Mouse (Mus musculus) heart, embryonic 15.5 days (tissue): ENCODE results near the gene Csrnp1. TPM values are rescaled to one million over a fixed set of nuclear protein-coding genes. Genes with fewer than 3 reads are reported as not detected.
"Not testable (repeated sequence)": the region's sequence is repeated elsewhere in the genome, so short reads cannot be mapped to it uniquely, and the experiment has no call there.

Experiments used
- ATAC-seq: fragments of 200-750 bp; cut with Nextera tagmentation; replicated peaks from 2 replicates; pipeline ENCODE4 v1.8.0; 2017; ENCODE audit warnings: low read depth, moderate TSS enrichment; ENCODE audit not compliant: insufficient number of reproducible peaks, insufficient read depth, low FRiP score
- H3K27ac ChIP-seq: fragments of 300-500 bp; sonication (generic); 2 replicates; pipeline ENCODE4 v1.5.1; 2015; ENCODE audit warnings: mild to moderate bottlenecking, inconsistent platforms
- H3K27me3 ChIP-seq: fragments of 300-500 bp; sonication (generic); 2 replicates; pipeline ENCODE4 v1.6.1; 2015; ENCODE audit warnings: inconsistent platforms
- H3K36me3 ChIP-seq: fragments of 300-500 bp; sonication (generic); 2 replicates; pipeline ENCODE4 v1.6.1; 2015; ENCODE audit warnings: mild to moderate bottlenecking, inconsistent platforms
- H3K4me1 ChIP-seq: fragments of 300-500 bp; sonication (generic); replicated peaks from 2 replicates; pipeline ENCODE4 v1.6.1; 2015; ENCODE audit warnings: inconsistent platforms
- H3K4me2 ChIP-seq: fragments of 300-500 bp; sonication (generic); 2 replicates; pipeline ENCODE4 v1.6.1; 2015; ENCODE audit warnings: inconsistent platforms, mild to moderate bottlenecking, moderate library complexity
- H3K4me3 ChIP-seq: fragments of 300-500 bp; sonication (generic); 2 replicates; pipeline ENCODE4 v1.5.1; 2015; ENCODE audit warnings: mild to moderate bottlenecking, inconsistent platforms
- H3K9ac ChIP-seq: fragments of 300-500 bp; sonication (generic); 2 replicates; pipeline ENCODE4 v1.6.1; 2015; ENCODE audit warnings: mild to moderate bottlenecking, inconsistent platforms
- H3K9me3 ChIP-seq: fragments of 300-500 bp; sonication (generic); replicated peaks from 2 replicates; pipeline ENCODE4 v1.6.1; 2016; ENCODE audit warnings: inconsistent platforms
- WGBS: fragments of 180-500 bp; shearing (Covaris S2); methylation state at CpG from one replicate; pipeline ENCODE4 v1.1.7; 2015; ENCODE audit warnings: mixed read lengths; 5-methylcytosine and 5-hydroxymethylcytosine counted together
- polyA plus RNA-seq: library from polyadenylated mRNA; unstranded; fragments of >200 nt; fragmentation: Nextera tagmentation; extraction: Ambion mirVana; gene quantifications from 2 replicates; pipeline ENCODE4 v1.2.1, GENCODE M21; 2015

Csrnp1 gene
- polyA plus RNA-seq, 1 experiment from 2014 or later: 6.9 TPM

DNA sequence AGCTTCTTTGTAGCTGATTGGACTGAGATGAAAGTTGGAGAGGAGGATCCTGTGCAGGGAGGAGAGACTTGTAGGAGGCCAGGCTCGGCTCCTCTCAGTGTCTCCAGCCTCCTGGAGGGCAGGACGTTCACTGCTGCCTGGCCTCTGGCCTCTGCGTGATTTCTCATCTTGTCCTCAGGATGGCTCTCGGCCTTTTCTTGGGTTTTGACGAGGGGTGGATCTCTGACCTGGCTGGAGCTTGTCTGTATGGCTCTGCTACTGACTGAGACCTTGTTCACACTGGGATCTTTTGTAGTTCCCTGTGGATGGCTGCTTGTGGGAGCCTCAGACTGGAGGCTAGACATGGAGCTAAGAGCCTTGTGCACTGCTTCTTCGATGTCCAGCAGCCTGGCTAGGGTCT is 30.4 kb upstream of the Csrnp1 start:
- Histone ChIP-seq H3K9me3 (no peaks in the 10 kb centered on the region), H3K4me1 (peaks cover 87% of the 10 kb centered on the region), H3K9ac (0 out of 2 replicates have a peak overlapping the region, but pooled peaks have one; percentile 13), H3K4me2 (no peak overlapping the region), H3K27me3 (no peaks in the 10 kb centered on the region), H3K36me3 (peaks cover 65% of the 10 kb centered on the region), H3K27ac (0 out of 2 replicates have a peak overlapping the region, but pooled peaks have one; percentile 5), H3K4me3 (no peak overlapping the region)
- ATAC-seq: no peak
- WGBS: 58% methylated on average over 6 of the region's 6 CpGs

- H3K9me3 ChIP-seq: no peaks in the 10 kb centered on the region
- H3K4me2 ChIP-seq: no peak overlapping the region
- no peak overlapping the region for H3K9ac ChIP-seq
- H3K4me3 ChIP-seq: no peak overlapping the region
- ATAC-seq: no peak
- peak overlapping the region; percentile 97 for H3K27ac ChIP-seq
- 57% methylated on average over 11 of the region's 11 CpGs for WGBS
- peaks cover 55% of the 10 kb centered on the region for H3K36me3 ChIP-seq
- peaks cover 74% of the 10 kb centered on the region for H3K4me1 ChIP-seq
- H3K27me3 ChIP-seq: no peaks in the 10 kb centered on the region
Observed at GRCm38 (mm10) chr9:120013251-120013820, 28.9 kb upstream of the Csrnp1 start.

GRCm38 (mm10) chr9:120012781-120013180 is 28.3 kb upstream of the Csrnp1 start:
- WGBS: 73% methylated on average over 5 of the region's 5 CpGs
- H3K27me3 ChIP-seq: no peaks in the 10 kb centered on the region

DNA sequence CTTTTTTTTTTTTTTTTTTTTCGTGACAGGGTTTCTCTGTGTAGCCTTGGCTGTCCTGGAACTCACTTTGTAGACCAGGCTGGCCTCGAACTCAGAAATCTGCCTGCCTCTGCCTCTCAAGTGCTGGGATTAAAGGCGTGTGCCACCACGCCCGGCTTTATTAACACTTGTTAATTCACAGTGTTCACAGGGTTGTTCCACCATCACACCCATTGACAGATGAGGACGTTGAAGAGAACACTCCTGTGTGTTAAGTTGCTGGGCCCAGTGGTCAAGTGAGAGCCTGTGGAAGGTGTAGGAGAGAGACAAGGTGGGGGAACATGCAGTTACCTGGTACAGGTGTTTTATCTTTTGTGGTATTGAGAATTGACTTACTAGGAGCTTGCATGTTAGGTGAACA is 27.7 kb upstream of the Csrnp1 start:
- Histone ChIP-seq H3K27ac (peak overlapping the region; percentile 97), H3K4me1 (peaks cover 62% of the 10 kb centered on the region), H3K36me3 (peaks cover 44% of the 10 kb centered on the region)

More at GRCm38 (mm10) chr9:120012781-120013180, 28.3 kb upstream of the Csrnp1 start:
- H3K4me3 ChIP-seq: no peak overlapping the region
- peak overlapping the region; percentile 97 for H3K27ac ChIP-seq
- H3K4me2 ChIP-seq: no peak overlapping the region
- H3K9me3 ChIP-seq: no peaks in the 10 kb centered on the region
- H3K9ac ChIP-seq: no peak overlapping the region
- H3K4me1 ChIP-seq: peaks cover 68% of the 10 kb centered on the region
- ATAC-seq: no peak
- H3K36me3 ChIP-seq: peaks cover 50% of the 10 kb centered on the region

GRCm38 (mm10) chr9:120011533-120011932 is 27.1 kb upstream of the Csrnp1 start:
- peaks cover 56% of the 10 kb centered on the region for H3K4me1 ChIP-seq
- peak overlapping the region; percentile 44 for H3K4me3 ChIP-seq
- peak overlapping the region; percentile 89 for H3K4me2 ChIP-seq
- H3K27me3 ChIP-seq: no peaks in the 10 kb centered on the region
- WGBS: 1% methylated on average over 10 of the region's 10 CpGs
- no peaks in the 10 kb centered on the region for H3K9me3 ChIP-seq
- peak overlapping the region; percentile 38; the same call in 1 of the 2 replicates for H3K9ac ChIP-seq
- peak; percentile 63 for ATAC-seq
- peak overlapping the region; percentile 97 for H3K27ac ChIP-seq
- peaks cover 38% of the 10 kb centered on the region for H3K36me3 ChIP-seq

More for the DNA sequence above, 27.7 kb upstream of the Csrnp1 start:
- ATAC-seq, H3K4me3 ChIP-seq, H3K4me2 ChIP-seq, H3K27me3 ChIP-seq, H3K9ac ChIP-seq, H3K9me3 ChIP-seq: not testable (repeated sequence)
- WGBS: 68% methylated on average over 6 of the region's 6 CpGs

GRCm38 (mm10) chr9:120010781-120011511 is 26.5 kb upstream of the Csrnp1 start:
- Histone ChIP-seq H3K9me3 (no peaks in the 10 kb centered on the region), H3K4me1 (peaks cover 50% of the 10 kb centered on the region), H3K4me3 (peak overlapping the region; percentile 44), H3K27me3 (no peaks in the 10 kb centered on the region), H3K4me2 (peak overlapping the region; percentile 89), H3K9ac (peak overlapping the region; percentile 38; the same call in 1 of the 2 replicates), H3K36me3 (peaks cover 32% of the 10 kb centered on the region), H3K27ac (peak overlapping the region; percentile 97)
- 1% methylated on average over 60 of the region's 60 CpGs for WGBS
- ATAC-seq: peak; percentile 91

GRCm38 (mm10) chr9:120009871-120010270 is 25.4 kb upstream of the Csrnp1 start:
- Histone ChIP-seq H3K27me3 (no peaks in the 10 kb centered on the region), H3K9me3 (no peaks in the 10 kb centered on the region), H3K4me2 (no peak overlapping the region), H3K4me3 (no peak overlapping the region), H3K4me1 (peaks cover 41% of the 10 kb centered on the region), H3K36me3 (peaks cover 22% of the 10 kb centered on the region), H3K9ac (no peak overlapping the region), H3K27ac (no peak overlapping the region)
- no peak for ATAC-seq
- 97% methylated on average over 3 of the region's 3 CpGs for WGBS

DNA sequence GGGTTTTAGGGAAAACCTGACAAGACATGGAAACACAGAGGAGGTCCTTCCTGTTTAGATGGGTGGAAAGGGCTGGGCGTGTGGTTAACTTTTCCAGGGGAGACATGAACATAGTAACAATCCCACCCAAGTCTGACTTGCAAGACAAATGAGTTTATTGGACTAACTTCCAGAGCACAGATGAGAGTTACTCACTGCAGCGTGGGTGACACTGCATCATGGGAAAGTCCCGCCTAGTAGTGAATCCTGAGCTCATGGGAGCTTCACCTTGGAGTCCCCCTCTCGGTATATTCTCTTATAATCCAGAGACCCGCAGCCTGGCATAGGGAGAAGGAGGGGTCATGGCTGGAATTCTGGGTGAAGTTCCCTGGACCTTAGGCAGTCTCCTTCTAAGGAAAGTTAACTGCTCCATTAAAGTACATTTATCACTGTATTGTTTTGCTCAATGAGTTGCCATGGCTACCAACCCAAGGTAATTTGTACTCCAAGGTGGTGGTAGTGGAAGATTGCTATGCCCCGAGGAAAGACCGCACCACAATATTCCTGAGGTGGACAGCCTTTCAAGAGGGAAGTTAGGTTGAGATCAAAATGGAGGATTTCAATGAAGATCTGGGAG is 24.9 kb upstream of the Csrnp1 start:
- WGBS: 79% methylated on average over 7 of the region's 7 CpGs
- Histone ChIP-seq H3K27ac (no peak overlapping the region), H3K27me3 (no peaks in the 10 kb centered on the region)

GRCm38 (mm10) chr9:120007833-120008232 is 23.4 kb upstream of the Csrnp1 start:
- Histone ChIP-seq H3K9ac (no peak overlapping the region), H3K27me3 (no peaks in the 10 kb centered on the region), H3K4me3 (no peak overlapping the region), H3K9me3 (no peaks in the 10 kb centered on the region), H3K4me2 (no peak overlapping the region), H3K4me1 (peaks cover 21% of the 10 kb centered on the region), H3K36me3 (peaks cover 6% of the 10 kb centered on the region; the same call in 1 of the 2 replicates), H3K27ac (no peak overlapping the region)
- no peak for ATAC-seq
- WGBS: 97% methylated on average over 1 of the region's 1 CpGs

More for the DNA sequence above, 24.9 kb upstream of the Csrnp1 start:
- Histone ChIP-seq H3K36me3 (peaks cover 16% of the 10 kb centered on the region), H3K4me1 (peaks cover 36% of the 10 kb centered on the region), H3K4me2 (no peak overlapping the region), H3K9ac (no peak overlapping the region), H3K4me3 (no peak overlapping the region), H3K9me3 (no peaks in the 10 kb centered on the region)
- ATAC-seq: no peak

GRCm38 (mm10) chr9:120005936-120006335 is 21.5 kb upstream of the Csrnp1 start:
- no peak for ATAC-seq
- Histone ChIP-seq H3K9me3 (no peaks in the 10 kb centered on the region), H3K4me2 (no peak overlapping the region), H3K27ac (no peak overlapping the region), H3K4me1 (peaks cover 16% of the 10 kb centered on the region), H3K27me3 (no peaks in the 10 kb centered on the region), H3K9ac (no peak overlapping the region), H3K4me3 (no peak overlapping the region), H3K36me3 (no peaks in the 10 kb centered on the region)
- WGBS: 72% methylated on average over 3 of the region's 3 CpGs

DNA sequence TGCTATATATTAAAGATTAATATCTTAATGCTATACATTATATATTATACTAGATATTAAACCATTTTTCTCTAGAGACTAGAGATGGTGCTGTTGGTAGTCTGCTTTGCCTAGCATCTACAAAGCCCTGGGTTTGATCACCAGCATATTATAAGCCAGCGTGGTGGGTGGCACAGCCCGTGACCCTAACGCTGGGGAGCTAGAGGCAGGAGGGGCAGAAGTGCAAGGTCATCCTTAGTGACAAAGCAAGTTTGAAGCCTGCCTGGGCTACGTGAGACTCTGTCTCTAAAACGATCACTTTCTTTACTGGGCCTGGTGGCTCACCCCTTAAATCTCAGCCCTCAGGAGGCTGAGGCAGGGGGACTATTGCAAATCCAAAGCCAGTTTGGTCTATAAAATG is 18.4 kb upstream of the Csrnp1 start:
- H3K36me3 ChIP-seq: no peaks in the 10 kb centered on the region
- no peak overlapping the region for H3K27ac ChIP-seq
- peaks cover 16% of the 10 kb centered on the region for H3K4me1 ChIP-seq
- H3K9me3 ChIP-seq: no peaks in the 10 kb centered on the region
- ATAC-seq: no peak
- no peaks in the 10 kb centered on the region for H3K27me3 ChIP-seq
- WGBS: 85% methylated on average over 5 of the region's 5 CpGs
- no peak overlapping the region for H3K4me2 ChIP-seq
- no peak overlapping the region for H3K9ac ChIP-seq
- H3K4me3 ChIP-seq: no peak overlapping the region
